Mouse (Mus musculus): ENCODE results near the gene Serpind1. TPM values are rescaled to one million over a fixed set of nuclear protein-coding genes. Genes with fewer than 3 reads are reported as not detected.
A peak's percentile ranks its signal among the peaks of the same experiment; 100 is the strongest.

The Serpind1 gene
- polyA plus RNA-seq, 1 experiment: 3.8 TPM

- Histone ChIP-seq H3K27ac (ENCODE audit: insufficient read depth, low read length) (no peak overlapping the region), H3K4me1 (ENCODE audit: control insufficient read depth, insufficient read depth, low read length) (no peaks in the 10 kb centered on the region), H3K4me3 (ENCODE audit: insufficient read depth, low read length) (no peak overlapping the region)
- no peak for TF ChIP-seq CTCF (IDR thresholded peaks at IDR 0.05; ENCODE audit: extremely low read depth, insufficient read depth, low read length)
- TF ChIP-seq POLR2A (IDR thresholded peaks at IDR 0.05; ENCODE audit: extremely low read depth, insufficient read depth, low read length): no peak
Measured at GRCm38 (mm10) chr16:17316554-17316953, 14.6 kb upstream of the Serpind1 start.

DNA sequence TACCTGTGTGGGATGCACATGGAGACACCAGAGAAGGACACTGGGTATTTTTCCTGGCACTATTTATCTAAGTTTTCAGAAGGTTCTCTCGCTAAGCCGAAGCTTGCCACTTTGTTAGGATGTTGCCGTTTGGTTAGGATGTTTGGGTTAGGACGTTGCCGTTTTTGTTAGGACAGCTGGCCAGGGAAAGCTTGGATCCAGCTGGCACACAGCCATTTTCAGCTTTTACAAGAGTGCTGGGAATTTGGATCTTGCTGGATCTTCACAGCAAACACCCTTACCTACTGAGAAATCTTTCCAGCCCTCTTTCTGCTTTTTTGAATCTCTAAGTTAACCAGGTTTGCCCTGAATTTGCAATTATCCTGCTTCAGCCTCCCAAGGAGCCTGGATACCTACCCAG lies 9.7 kb upstream of the Serpind1 start:
- TF ChIP-seq CTCF (IDR thresholded peaks at IDR 0.05; ENCODE audit: extremely low read depth, insufficient read depth, low read length) (no peak), POLR2A (IDR thresholded peaks at IDR 0.05; ENCODE audit: extremely low read depth, insufficient read depth, low read length) (no peak)
- Histone ChIP-seq H3K27ac (ENCODE audit: insufficient read depth, low read length) (no peak overlapping the region), H3K4me3 (ENCODE audit: insufficient read depth, low read length) (no peak overlapping the region), H3K4me1 (ENCODE audit: control insufficient read depth, insufficient read depth, low read length) (peaks cover 2% of the 10 kb centered on the region)

DNA sequence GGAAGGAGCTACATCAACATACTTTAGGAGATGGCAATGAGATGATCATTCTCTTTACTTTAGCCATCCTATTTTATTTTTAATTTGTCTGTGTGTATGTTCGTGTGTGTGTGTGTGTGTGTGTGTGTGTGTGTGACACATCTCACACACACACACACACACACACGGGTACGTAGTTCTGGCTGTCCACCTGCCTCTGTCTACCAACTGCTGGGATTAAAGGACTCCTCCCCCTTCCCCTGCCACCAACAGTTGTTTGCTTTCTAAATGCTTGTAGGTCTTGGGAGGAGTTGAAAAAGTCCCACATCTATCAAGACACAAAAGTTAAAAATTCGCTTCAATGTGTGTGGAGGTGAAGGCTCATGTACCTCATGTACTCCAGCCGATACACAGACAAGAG lies 6.4 kb upstream of the Serpind1 start:
- Histone ChIP-seq H3K4me3 (ENCODE audit: insufficient read depth, low read length) (no peak overlapping the region), H3K4me1 (ENCODE audit: control insufficient read depth, insufficient read depth, low read length) (peaks cover 4% of the 10 kb centered on the region), H3K27ac (ENCODE audit: insufficient read depth, low read length) (no peak overlapping the region)
- no peak for TF ChIP-seq CTCF (IDR thresholded peaks at IDR 0.05; ENCODE audit: extremely low read depth, insufficient read depth, low read length)
- TF ChIP-seq POLR2A (IDR thresholded peaks at IDR 0.05; ENCODE audit: extremely low read depth, insufficient read depth, low read length): no peak

- H3K4me3 ChIP-seq (ENCODE audit: insufficient read depth, low read length): no peak overlapping the region
- TF ChIP-seq POLR2A (IDR thresholded peaks at IDR 0.05; ENCODE audit: extremely low read depth, insufficient read depth, low read length) (no peak), CTCF (IDR thresholded peaks at IDR 0.05; ENCODE audit: extremely low read depth, insufficient read depth, low read length) (no peak)
- H3K4me1 ChIP-seq (ENCODE audit: control insufficient read depth, insufficient read depth, low read length): peaks cover 6% of the 10 kb centered on the region
- H3K27ac ChIP-seq (ENCODE audit: insufficient read depth, low read length): peak overlapping the region; percentile 64; the same call in 1 of the 2 replicates
Measured at GRCm38 (mm10) chr16:17326064-17326463, 5.1 kb upstream of the Serpind1 start.

DNA sequence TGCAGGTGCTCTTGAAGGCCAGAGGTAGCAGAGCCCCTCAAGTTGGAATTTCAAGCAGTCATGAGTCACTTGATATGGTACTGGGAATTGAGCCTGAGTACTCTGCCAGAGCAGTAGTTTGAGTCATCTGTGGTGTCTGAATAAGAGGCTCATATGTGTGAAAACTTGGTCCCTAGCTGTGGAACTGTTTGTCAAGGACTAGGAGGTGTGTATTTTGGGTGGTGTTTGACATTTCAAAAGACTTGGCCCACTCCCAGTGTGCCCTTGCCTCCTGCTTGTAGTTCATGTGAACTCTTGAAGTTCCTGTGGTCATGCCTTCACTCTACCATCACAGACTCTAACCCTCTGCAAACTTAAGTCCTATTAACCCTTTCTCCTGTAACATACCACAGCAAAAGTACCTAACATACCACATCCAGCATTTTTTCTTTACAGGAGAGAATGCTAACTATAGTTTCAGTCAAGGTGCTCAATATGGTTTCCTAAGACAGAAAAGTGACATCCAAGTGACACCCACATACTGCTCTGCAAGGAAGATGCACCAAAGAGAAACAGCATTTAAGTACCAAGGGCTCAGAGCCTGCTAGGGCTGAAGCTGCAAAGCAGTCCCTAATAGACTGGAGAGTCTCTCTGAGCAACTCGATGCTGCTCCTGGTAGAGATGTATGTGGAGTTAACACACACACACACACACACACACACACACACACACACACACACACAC lies 1.2 kb upstream of the Serpind1 start:
- H3K4me3 ChIP-seq (ENCODE audit: insufficient read depth, low read length): no peak overlapping the region
- peak overlapping the region; percentile 69; the same call in 1 of the 2 replicates for H3K27ac ChIP-seq (ENCODE audit: insufficient read depth, low read length)
- H3K4me1 ChIP-seq (ENCODE audit: control insufficient read depth, insufficient read depth, low read length): peaks cover 4% of the 10 kb centered on the region; the same call in 1 of the 2 replicates
- TF ChIP-seq CTCF (IDR thresholded peaks at IDR 0.05; ENCODE audit: extremely low read depth, insufficient read depth, low read length) (no peak), POLR2A (IDR thresholded peaks at IDR 0.05; ENCODE audit: extremely low read depth, insufficient read depth, low read length) (no peak)

DNA sequence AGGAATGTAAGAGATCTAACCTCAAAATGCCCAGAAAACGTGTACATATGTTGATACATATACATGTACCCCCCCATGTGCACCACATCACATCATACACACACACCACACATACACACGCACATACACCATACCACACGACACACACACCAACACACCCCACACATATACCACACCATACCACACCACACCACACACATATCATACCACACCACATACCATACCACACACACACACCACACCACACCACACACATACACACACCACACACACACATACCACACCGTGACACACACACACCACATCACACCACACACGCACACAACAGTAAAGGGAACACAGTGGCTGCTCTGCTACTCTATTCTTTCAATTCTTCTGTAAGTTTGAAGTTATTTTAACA lies 684 bp downstream of the Serpind1 start:
- Histone ChIP-seq H3K4me1 (ENCODE audit: control insufficient read depth, insufficient read depth, low read length) (peaks cover 6% of the 10 kb centered on the region; the same call in 1 of the 2 replicates), H3K27ac (ENCODE audit: insufficient read depth, low read length) (no peak overlapping the region), H3K4me3 (ENCODE audit: insufficient read depth, low read length) (no peak overlapping the region)
- no peak for TF ChIP-seq CTCF (IDR thresholded peaks at IDR 0.05; ENCODE audit: extremely low read depth, insufficient read depth, low read length)
- TF ChIP-seq POLR2A (IDR thresholded peaks at IDR 0.05; ENCODE audit: extremely low read depth, insufficient read depth, low read length): no peak

- no peak for TF ChIP-seq POLR2A (IDR thresholded peaks at IDR 0.05; ENCODE audit: extremely low read depth, insufficient read depth, low read length)
- TF ChIP-seq CTCF (IDR thresholded peaks at IDR 0.05; ENCODE audit: extremely low read depth, insufficient read depth, low read length): no peak
- Histone ChIP-seq H3K4me1 (ENCODE audit: control insufficient read depth, insufficient read depth, low read length) (peaks cover 5% of the 10 kb centered on the region; the same call in 1 of the 2 replicates), H3K4me3 (ENCODE audit: insufficient read depth, low read length) (no peak overlapping the region), H3K27ac (ENCODE audit: insufficient read depth, low read length) (no peak overlapping the region)
Measured at GRCm38 (mm10) chr16:17334574-17334973, 3.4 kb downstream of the Serpind1 start.

GRCm38 (mm10) chr16:17336089-17336488 lies 4.9 kb downstream of the Serpind1 start:
- Histone ChIP-seq H3K4me3 (ENCODE audit: insufficient read depth, low read length) (no peak overlapping the region), H3K27ac (ENCODE audit: insufficient read depth, low read length) (no peak overlapping the region), H3K4me1 (ENCODE audit: control insufficient read depth, insufficient read depth, low read length) (peaks cover 3% of the 10 kb centered on the region; the same call in 1 of the 2 replicates)
- TF ChIP-seq CTCF (IDR thresholded peaks at IDR 0.05; ENCODE audit: extremely low read depth, insufficient read depth, low read length): no peak
- no peak for TF ChIP-seq POLR2A (IDR thresholded peaks at IDR 0.05; ENCODE audit: extremely low read depth, insufficient read depth, low read length)

DNA sequence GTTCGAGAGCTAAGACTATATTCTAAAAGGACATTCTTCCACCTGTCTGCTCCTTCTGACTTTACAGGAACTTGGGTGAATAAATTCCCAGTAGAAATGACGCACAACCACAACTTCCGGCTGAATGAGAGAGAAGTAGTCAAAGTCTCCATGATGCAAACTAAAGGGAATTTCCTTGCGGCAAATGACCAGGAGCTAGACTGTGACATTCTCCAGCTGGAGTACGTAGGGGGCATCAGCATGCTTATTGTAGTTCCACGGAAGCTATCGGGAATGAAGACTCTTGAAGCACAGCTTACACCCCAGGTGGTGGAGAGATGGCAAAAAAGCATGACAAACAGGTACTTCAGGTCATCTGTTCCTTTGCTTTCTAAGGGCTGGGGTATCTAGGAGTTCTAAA lies 8.5 kb downstream of the Serpind1 start:
- TF ChIP-seq CTCF (IDR thresholded peaks at IDR 0.05; ENCODE audit: extremely low read depth, insufficient read depth, low read length) (no peak), POLR2A (IDR thresholded peaks at IDR 0.05; ENCODE audit: extremely low read depth, insufficient read depth, low read length) (no peak)
- no peak overlapping the region for H3K27ac ChIP-seq (ENCODE audit: insufficient read depth, low read length)
- peaks cover 2% of the 10 kb centered on the region; the same call in 1 of the 2 replicates for H3K4me1 ChIP-seq (ENCODE audit: control insufficient read depth, insufficient read depth, low read length)
- no peak overlapping the region for H3K4me3 ChIP-seq (ENCODE audit: insufficient read depth, low read length)

GRCm38 (mm10) chr16:17340705-17341104 lies 9.5 kb downstream of the Serpind1 start:
- no peak overlapping the region for H3K27ac ChIP-seq (ENCODE audit: insufficient read depth, low read length)
- peaks cover 2% of the 10 kb centered on the region; the same call in 1 of the 2 replicates for H3K4me1 ChIP-seq (ENCODE audit: control insufficient read depth, insufficient read depth, low read length)
- H3K4me3 ChIP-seq (ENCODE audit: insufficient read depth, low read length): no peak overlapping the region
- no peak for TF ChIP-seq CTCF (IDR thresholded peaks at IDR 0.05; ENCODE audit: extremely low read depth, insufficient read depth, low read length)
- TF ChIP-seq POLR2A (IDR thresholded peaks at IDR 0.05; ENCODE audit: extremely low read depth, insufficient read depth, low read length): no peak

Data from cortical plate, adult 2 months (tissue).